Mouse (Mus musculus): ENCODE results near the gene B3galt6. TPM values are rescaled to one million over a fixed set of nuclear protein-coding genes. Genes with fewer than 3 reads are reported as not detected.

The B3galt6 gene
- polyA plus RNA-seq, 1 experiment: 7.4 TPM

GRCm38 (mm10) chr4:155992906-155993547 lies 578 bp upstream of the B3galt6 start:
- no peak for TF ChIP-seq CTCF (IDR thresholded peaks at IDR 0.05; ENCODE audit: extremely low read depth, insufficient read length, insufficient replicate concordance, low read depth, low read length)
- peak; percentile 24; the same call in 1 of the 2 replicates for TF ChIP-seq POLR2A (IDR thresholded peaks at IDR 0.05; ENCODE audit: low read depth, low read length)
- H3K4me3 ChIP-seq (ENCODE audit: low read depth, low read length): peak overlapping the region; percentile 98
- under 1% methylated on average over 70 of the region's 70 CpGs for WGBS
- no peaks in the 10 kb centered on the region for H3K27me3 ChIP-seq (ENCODE audit: control insufficient read depth, insufficient read depth, low read length)
- H3K4me1 ChIP-seq (ENCODE audit: control insufficient read depth, insufficient read depth, insufficient read length, low read length): peaks cover 10% of the 10 kb centered on the region
- H3K36me3 ChIP-seq (ENCODE audit: control insufficient read depth, insufficient read depth, low read length): peaks cover 15% of the 10 kb centered on the region
- peak overlapping the region; percentile 97 for H3K27ac ChIP-seq (ENCODE audit: insufficient read depth, low read depth, low read length)

- Histone ChIP-seq H3K27ac (ENCODE audit: insufficient read depth, low read depth, low read length) (peak overlapping the region; percentile 78; the same call in 1 of the 2 replicates), H3K27me3 (ENCODE audit: control insufficient read depth, insufficient read depth, low read length) (no peaks in the 10 kb centered on the region), H3K4me3 (ENCODE audit: low read depth, low read length) (peak overlapping the region; percentile 75), H3K36me3 (ENCODE audit: control insufficient read depth, insufficient read depth, low read length) (peaks cover 7% of the 10 kb centered on the region), H3K4me1 (ENCODE audit: control insufficient read depth, insufficient read depth, insufficient read length, low read length) (peaks cover 10% of the 10 kb centered on the region)
- no peak for TF ChIP-seq CTCF (IDR thresholded peaks at IDR 0.05; ENCODE audit: extremely low read depth, insufficient read length, insufficient replicate concordance, low read depth, low read length)
- TF ChIP-seq POLR2A (IDR thresholded peaks at IDR 0.05; ENCODE audit: low read depth, low read length): no peak
- 11% methylated on average over 37 of the region's 37 CpGs for WGBS
Observed at GRCm38 (mm10) chr4:155991908-155992230, 580 bp downstream of the B3galt6 start.

GRCm38 (mm10) chr4:155991211-155991907 lies 1.1 kb downstream of the B3galt6 start:
- Histone ChIP-seq H3K36me3 (ENCODE audit: control insufficient read depth, insufficient read depth, low read length) (peaks cover 4% of the 10 kb centered on the region), H3K4me1 (ENCODE audit: control insufficient read depth, insufficient read depth, insufficient read length, low read length) (peaks cover 10% of the 10 kb centered on the region), H3K27ac (ENCODE audit: insufficient read depth, low read depth, low read length) (no peak overlapping the region), H3K4me3 (ENCODE audit: low read depth, low read length) (peak overlapping the region; percentile 75), H3K27me3 (ENCODE audit: control insufficient read depth, insufficient read depth, low read length) (no peaks in the 10 kb centered on the region)
- TF ChIP-seq POLR2A (IDR thresholded peaks at IDR 0.05; ENCODE audit: low read depth, low read length) (no peak), CTCF (IDR thresholded peaks at IDR 0.05; ENCODE audit: extremely low read depth, insufficient read length, insufficient replicate concordance, low read depth, low read length) (no peak)
- 55% methylated on average over 22 of the region's 22 CpGs for WGBS

- Histone ChIP-seq H3K36me3 (ENCODE audit: control insufficient read depth, insufficient read depth, low read length) (no peaks in the 10 kb centered on the region), H3K4me3 (ENCODE audit: low read depth, low read length) (no peak overlapping the region), H3K4me1 (ENCODE audit: control insufficient read depth, insufficient read depth, insufficient read length, low read length) (no peaks in the 10 kb centered on the region), H3K27ac (ENCODE audit: insufficient read depth, low read depth, low read length) (no peak overlapping the region), H3K27me3 (ENCODE audit: control insufficient read depth, insufficient read depth, low read length) (no peaks in the 10 kb centered on the region; the same call in 1 of the 2 replicates)
- TF ChIP-seq POLR2A (IDR thresholded peaks at IDR 0.05; ENCODE audit: low read depth, low read length) (no peak), CTCF (IDR thresholded peaks at IDR 0.05; ENCODE audit: extremely low read depth, insufficient read length, insufficient replicate concordance, low read depth, low read length) (no peak)
- 24% methylated on average over 2 of the region's 2 CpGs for WGBS
Observed at GRCm38 (mm10) chr4:155983788-155984187, 8.7 kb downstream of the B3galt6 start.

GRCm38 (mm10) chr4:155981436-155982082 lies 10.9 kb downstream of the B3galt6 start:
- Histone ChIP-seq H3K4me3 (ENCODE audit: low read depth, low read length) (no peak overlapping the region), H3K27ac (ENCODE audit: insufficient read depth, low read depth, low read length) (no peak overlapping the region), H3K27me3 (ENCODE audit: control insufficient read depth, insufficient read depth, low read length) (no peaks in the 10 kb centered on the region; the same call in 1 of the 2 replicates), H3K4me1 (ENCODE audit: control insufficient read depth, insufficient read depth, insufficient read length, low read length) (no peaks in the 10 kb centered on the region), H3K36me3 (ENCODE audit: control insufficient read depth, insufficient read depth, low read length) (no peaks in the 10 kb centered on the region)
- WGBS: 72% methylated on average over 12 of the region's 12 CpGs
- TF ChIP-seq CTCF (IDR thresholded peaks at IDR 0.05; ENCODE audit: extremely low read depth, insufficient read length, insufficient replicate concordance, low read depth, low read length) (no peak), POLR2A (IDR thresholded peaks at IDR 0.05; ENCODE audit: low read depth, low read length) (no peak)

GRCm38 (mm10) chr4:155973239-155973638 lies 19.2 kb downstream of the B3galt6 start:
- Histone ChIP-seq H3K27me3 (ENCODE audit: control insufficient read depth, insufficient read depth, low read length) (no peaks in the 10 kb centered on the region), H3K27ac (ENCODE audit: insufficient read depth, low read depth, low read length) (no peak overlapping the region), H3K36me3 (ENCODE audit: control insufficient read depth, insufficient read depth, low read length) (no peaks in the 10 kb centered on the region), H3K4me3 (ENCODE audit: low read depth, low read length) (no peak overlapping the region), H3K4me1 (ENCODE audit: control insufficient read depth, insufficient read depth, insufficient read length, low read length) (peaks cover 9% of the 10 kb centered on the region)
- TF ChIP-seq CTCF (IDR thresholded peaks at IDR 0.05; ENCODE audit: extremely low read depth, insufficient read length, insufficient replicate concordance, low read depth, low read length): no peak
- TF ChIP-seq POLR2A (IDR thresholded peaks at IDR 0.05; ENCODE audit: low read depth, low read length): no peak
- WGBS: 77% methylated on average over 2 of the region's 2 CpGs

- Histone ChIP-seq H3K36me3 (ENCODE audit: control insufficient read depth, insufficient read depth, low read length) (no peaks in the 10 kb centered on the region), H3K4me3 (ENCODE audit: low read depth, low read length) (no peak overlapping the region), H3K4me1 (ENCODE audit: control insufficient read depth, insufficient read depth, insufficient read length, low read length) (peaks cover 9% of the 10 kb centered on the region), H3K27ac (ENCODE audit: insufficient read depth, low read depth, low read length) (no peak overlapping the region), H3K27me3 (ENCODE audit: control insufficient read depth, insufficient read depth, low read length) (no peaks in the 10 kb centered on the region)
- WGBS: 77% methylated on average over 6 of the region's 6 CpGs
- TF ChIP-seq CTCF (IDR thresholded peaks at IDR 0.05; ENCODE audit: extremely low read depth, insufficient read length, insufficient replicate concordance, low read depth, low read length): no peak
- no peak for TF ChIP-seq POLR2A (IDR thresholded peaks at IDR 0.05; ENCODE audit: low read depth, low read length)
Observed at GRCm38 (mm10) chr4:155972651-155973050, 19.8 kb downstream of the B3galt6 start.
